Mouse (Mus musculus): Measurements from ENCODE around the gene Itln1.

DNA sequence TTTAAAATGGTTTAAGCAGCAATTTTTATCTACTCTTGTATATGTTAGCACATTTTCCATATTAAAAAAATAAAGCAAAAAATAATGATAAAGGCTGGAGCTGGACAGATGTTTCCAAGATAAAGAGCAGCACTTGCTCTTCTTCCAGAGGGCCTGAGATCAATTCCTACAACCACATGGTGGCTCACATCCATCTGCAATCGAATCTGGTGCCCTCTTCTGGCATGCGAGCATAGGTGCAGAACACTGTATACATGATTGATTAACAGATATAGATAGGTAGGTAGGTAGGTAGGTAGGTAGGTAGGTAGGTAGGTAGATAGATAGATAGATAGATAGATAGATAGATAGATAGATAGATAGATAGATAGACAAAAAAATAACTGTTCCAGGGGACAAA, 2.3 kb downstream of the Itln1 start:
- TF ChIP-seq POLR2A (IDR thresholded peaks at IDR 0.05; ENCODE audit: borderline replicate concordance, low read depth, low read length) (no peak), CTCF (IDR thresholded peaks at IDR 0.05; ENCODE audit: low read depth, low read length) (no peak; the same call in 1 of the 2 replicates)

All from bone marrow macrophage, adult 2 months (primary cell).